Mouse (Mus musculus) lung, postnatal 0 days (tissue): ENCODE results near the gene Prpf18. TPM values are rescaled to one million over a fixed set of nuclear protein-coding genes. Genes with fewer than 3 reads are reported as not detected.
A peak's percentile ranks its signal among the peaks of the same experiment; 100 is the strongest.

ENCODE experiments used
- ATAC-seq: fragments of 200-750 bp; cut with Nextera tagmentation; 2 replicates; pipeline ENCODE4 v1.8.0; 2017; ENCODE audit warnings: moderate library complexity
- DNase-seq: peaks from one replicate; pipeline ENCODE4 v3.0.0-alpha.2; 2016; ENCODE audit warnings: low spot score
- H3K27ac ChIP-seq: fragments of 300-500 bp; sonication (generic); 2 replicates; pipeline ENCODE4 v1.5.1; 2014; ENCODE audit warnings: antibody characterized with exemption, mild to moderate bottlenecking, low read length, mixed read lengths
- H3K27me3 ChIP-seq: fragments of 300-500 bp; sonication (generic); replicated peaks from 2 replicates; pipeline ENCODE4 v1.6.1; 2014; ENCODE audit warnings: low read length, mixed read lengths; ENCODE audit not compliant: insufficient read depth
- H3K36me3 ChIP-seq: fragments of 300-500 bp; sonication (generic); 2 replicates; pipeline ENCODE4 v1.6.1; 2014; ENCODE audit warnings: low read length, mixed read lengths; ENCODE audit not compliant: insufficient read depth
- H3K4me1 ChIP-seq: fragments of 300-500 bp; sonication (generic); 2 replicates; pipeline ENCODE4 v1.6.1; 2014; ENCODE audit warnings: antibody characterized with exemption, low read depth, low read length, mixed read lengths; ENCODE audit not compliant: insufficient read depth
- H3K4me2 ChIP-seq: fragments of 300-500 bp; sonication (generic); replicated peaks from 2 replicates; pipeline ENCODE4 v1.6.1; 2014; ENCODE audit warnings: low read depth, mild to moderate bottlenecking, low read length, moderate library complexity, mixed read lengths
- H3K4me3 ChIP-seq: fragments of 300-500 bp; sonication (generic); 2 replicates; pipeline ENCODE4 v1.5.1; 2014; ENCODE audit warnings: low read depth, low read length
- H3K9ac ChIP-seq: fragments of 300-500 bp; sonication (generic); replicated peaks from 2 replicates; pipeline ENCODE4 v1.6.1; 2014; ENCODE audit warnings: low read depth, mild to moderate bottlenecking
- H3K9me3 ChIP-seq: fragments of 300-500 bp; sonication (generic); 2 replicates; pipeline ENCODE4 v1.6.1; 2016; ENCODE audit warnings: low read length, mixed read lengths
- CTCF ChIP-seq: IDR thresholded peaks from 2 replicates; pipeline ENCODE4 v1.5.1; 2016; ENCODE audit warnings: antibody characterized with exemption, mild to moderate bottlenecking
- EP300 ChIP-seq: IDR thresholded peaks from 2 replicates; pipeline ENCODE4 v1.6.1; 2016; ENCODE audit warnings: antibody characterized with exemption, mild to moderate bottlenecking, control low read depth
- WGBS: fragments of 180-500 bp; shearing (Covaris S2); extraction: QIAGEN DNeasy Blood & Tissue Kit; methylation state at CpG from one replicate; pipeline ENCODE4 v1.1.7; 2014; 5-methylcytosine and 5-hydroxymethylcytosine counted together
- polyA plus RNA-seq: library from polyadenylated mRNA; unstranded; fragments of >200 nt; fragmentation: Nextera tagmentation; extraction: Ambion mirVana; gene quantifications from 2 replicates; pipeline ENCODE4 v1.2.1, GENCODE M21; 2015

Prpf18 gene
- polyA plus RNA-seq, result 39.2 and 46.5 TPM in 2 replicates

- H3K27ac ChIP-seq, result peak within 1 kb of the TSS; percentile 79
- DNase-seq (peak; percentile 94), ATAC-seq (peak; percentile 83)
- TF ChIP-seq CTCF (peak; percentile 84), EP300 (peak; percentile 58)
- peak within 1 kb of the TSS; percentile 78 for H3K9ac ChIP-seq
- peak within 1 kb of the TSS; percentile 64 for H3K4me2 ChIP-seq
- H3K4me3 ChIP-seq, result peak within 1 kb of the TSS; percentile 76
- 2% methylated on average over 38 of the region's 40 CpGs for WGBS
- no peaks in the 10 kb centered on the region for H3K27me3 ChIP-seq
- H3K4me1 ChIP-seq, result peaks cover 3% of the 10 kb centered on the region
- no peaks in the 10 kb centered on the region for H3K9me3 ChIP-seq
- H3K36me3 ChIP-seq, result no peaks in the 10 kb centered on the region
These were observed at the start of gene Prpf18 for GRCm38 (mm10) chr2:4651500-4652285. Gene Prpf18 (minus strand): TSS chr2:4652113.

DNA sequence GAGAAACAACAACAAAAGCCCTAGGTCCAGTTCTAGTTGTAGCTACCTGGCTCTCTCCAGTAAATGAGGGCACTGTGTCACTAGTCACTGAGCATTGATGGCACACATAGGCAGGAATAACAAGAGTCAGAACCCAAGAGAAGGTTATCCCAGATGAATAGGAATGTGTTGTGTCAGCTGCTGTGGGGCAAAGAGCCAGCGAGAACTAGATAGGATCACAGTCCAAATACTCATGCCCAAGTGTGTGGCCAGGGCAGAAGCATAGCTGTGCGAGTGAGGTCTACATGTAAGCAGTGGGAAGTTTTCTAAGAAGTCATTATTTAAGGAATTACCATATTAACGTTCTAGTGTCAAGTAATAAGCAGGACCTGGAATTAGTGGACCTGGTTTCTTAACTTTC is 28.0 kb upstream of the Prpf18 start:
- ATAC-seq (no peak), DNase-seq (no peak)
- Histone ChIP-seq H3K4me1 (no peaks in the 10 kb centered on the region), H3K9ac (no peak overlapping the region), H3K4me3 (no peak overlapping the region), H3K27ac (no peak overlapping the region), H3K27me3 (no peaks in the 10 kb centered on the region), H3K4me2 (no peak overlapping the region), H3K36me3 (no peaks in the 10 kb centered on the region), H3K9me3 (no peaks in the 10 kb centered on the region)
- no peak for TF ChIP-seq EP300
- TF ChIP-seq CTCF, result no peak
- 69% methylated on average over 3 of the region's 3 CpGs for WGBS

DNA sequence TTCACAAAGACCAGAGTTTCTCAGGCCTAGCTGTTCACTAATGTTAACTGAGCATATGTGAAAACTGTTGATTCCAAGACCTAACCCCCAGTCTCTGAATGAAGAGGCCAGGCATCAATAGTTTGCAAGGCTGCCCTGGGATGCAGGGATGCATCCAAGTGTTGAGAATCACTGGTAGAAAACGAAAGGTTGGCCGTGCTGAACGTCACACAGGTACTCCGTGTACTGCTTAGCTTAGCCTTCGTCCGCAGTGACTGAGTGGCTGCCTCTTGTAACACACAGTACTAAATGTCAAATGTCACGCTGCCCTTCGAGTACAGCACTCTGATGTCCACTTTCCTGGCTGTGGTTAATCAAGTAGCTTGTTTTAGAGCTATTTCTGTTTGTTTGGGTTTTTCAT is 19.7 kb upstream of the Prpf18 start:
- Histone ChIP-seq H3K4me2 (no peak overlapping the region), H3K9ac (no peak overlapping the region), H3K27ac (no peak overlapping the region), H3K4me1 (no peaks in the 10 kb centered on the region), H3K4me3 (no peak overlapping the region), H3K9me3 (no peaks in the 10 kb centered on the region), H3K36me3 (no peaks in the 10 kb centered on the region), H3K27me3 (no peaks in the 10 kb centered on the region)
- 63% methylated on average over 8 of the region's 8 CpGs for WGBS
- no peak for TF ChIP-seq EP300
- no peak for TF ChIP-seq CTCF
- no peak for DNase-seq
- no peak for ATAC-seq

DNA sequence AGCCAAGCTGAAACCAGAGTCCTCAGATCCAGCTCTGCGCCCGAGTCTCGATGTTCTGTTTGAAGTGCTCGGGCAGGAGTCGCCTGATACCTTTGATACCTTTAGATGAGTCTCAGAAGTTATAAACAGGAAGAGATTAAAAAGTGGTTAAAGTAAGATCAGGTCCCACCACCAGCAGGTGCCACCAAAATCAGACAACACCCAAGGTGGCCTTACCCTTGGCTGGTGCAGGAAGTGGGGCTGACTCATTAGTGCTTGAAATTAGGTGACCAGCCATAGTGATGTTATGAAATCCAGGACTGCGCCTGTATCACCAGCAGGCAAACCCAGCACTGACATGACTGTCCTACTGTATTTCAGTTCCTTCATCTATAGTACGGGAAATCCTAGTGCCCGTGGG is 17.8 kb upstream of the Prpf18 start:
- Histone ChIP-seq H3K4me3 (no peak overlapping the region), H3K4me2 (no peak overlapping the region), H3K4me1 (no peaks in the 10 kb centered on the region), H3K9ac (no peak overlapping the region), H3K27ac (no peak overlapping the region), H3K9me3 (no peaks in the 10 kb centered on the region), H3K27me3 (no peaks in the 10 kb centered on the region), H3K36me3 (no peaks in the 10 kb centered on the region)
- ATAC-seq (no peak), DNase-seq (no peak)
- no peak for TF ChIP-seq CTCF
- no peak for TF ChIP-seq EP300
- WGBS, result 85% methylated on average over 8 of the region's 8 CpGs

- Histone ChIP-seq H3K4me3 (no peak overlapping the region), H3K4me2 (no peak overlapping the region), H3K36me3 (no peaks in the 10 kb centered on the region), H3K27me3 (no peaks in the 10 kb centered on the region), H3K9ac (no peak overlapping the region), H3K9me3 (no peaks in the 10 kb centered on the region), H3K27ac (no peak overlapping the region), H3K4me1 (no peaks in the 10 kb centered on the region)
- no peak for TF ChIP-seq EP300
- TF ChIP-seq CTCF, result no peak
- no peak for ATAC-seq
- DNase-seq, result no peak
- WGBS, result 81% methylated on average over 2 of the region's 2 CpGs
These were observed 16.7 kb upstream of the Prpf18 start for GRCm38 (mm10) chr2:4668626-4669025.

- H3K4me2 ChIP-seq, result no peak overlapping the region
- no peak for ATAC-seq
- WGBS, result 83% methylated on average over 2 of the region's 2 CpGs
- no peaks in the 10 kb centered on the region for H3K27me3 ChIP-seq
- no peaks in the 10 kb centered on the region for H3K9me3 ChIP-seq
- H3K36me3 ChIP-seq, result no peaks in the 10 kb centered on the region
- H3K4me1 ChIP-seq, result no peaks in the 10 kb centered on the region
- H3K27ac ChIP-seq, result no peak overlapping the region
- no peak for DNase-seq
- TF ChIP-seq EP300 (no peak), CTCF (no peak)
- no peak overlapping the region for H3K9ac ChIP-seq
- H3K4me3 ChIP-seq, result no peak overlapping the region
These were observed 8.8 kb upstream of the Prpf18 start for GRCm38 (mm10) chr2:4660677-4661076.
